Mouse (Mus musculus) forebrain, embryonic 13.5 days (tissue): ENCODE measurements at regions not wholly inside any gene's neighbourhood (a gene's known extent, or its start where the extent isn't known, plus 50 kb on each side); places are given as distances from the start of the nearest gene placed in this dataset.

Source experiments
- ATAC-seq: fragments of 200-750 bp; cut with Nextera tagmentation; 2 replicates; pipeline ENCODE4 v1.8.0; 2017
- H3K27ac ChIP-seq: fragments of 300-500 bp; sonication (generic); 2 replicates; pipeline ENCODE4 v1.5.1; 2015; ENCODE audit warnings: inconsistent platforms, mild to moderate bottlenecking, moderate library complexity
- H3K27me3 ChIP-seq: fragments of 300-500 bp; sonication (generic); 2 replicates; pipeline ENCODE4 v1.6.1; 2015; ENCODE audit warnings: mild to moderate bottlenecking, inconsistent platforms
- H3K36me3 ChIP-seq: fragments of 300-500 bp; sonication (generic); 2 replicates; pipeline ENCODE4 v1.6.1; 2015; ENCODE audit warnings: mild to moderate bottlenecking, inconsistent platforms; ENCODE audit not compliant: poor library complexity, severe bottlenecking
- H3K4me1 ChIP-seq: fragments of 300-500 bp; sonication (generic); 2 replicates; pipeline ENCODE4 v1.6.1; 2015; ENCODE audit warnings: inconsistent platforms
- H3K4me2 ChIP-seq: fragments of 300-500 bp; sonication (generic); 2 replicates; pipeline ENCODE4 v1.6.1; 2015; ENCODE audit warnings: inconsistent platforms, mild to moderate bottlenecking, moderate library complexity
- H3K4me3 ChIP-seq: fragments of 300-500 bp; sonication (generic); 2 replicates; pipeline ENCODE4 v1.5.1; 2015; ENCODE audit warnings: mild to moderate bottlenecking, inconsistent platforms
- H3K9ac ChIP-seq: fragments of 300-500 bp; sonication (generic); 2 replicates; pipeline ENCODE4 v1.6.1; 2015; ENCODE audit warnings: mild to moderate bottlenecking, inconsistent platforms
- H3K9me3 ChIP-seq: fragments of 300-500 bp; sonication (generic); replicated peaks from 2 replicates; pipeline ENCODE4 v1.6.1; 2016; ENCODE audit warnings: inconsistent platforms
- WGBS: fragments of 180-500 bp; shearing (Covaris S2); methylation state at CpG from one replicate; pipeline ENCODE4 v1.1.7; 2015; 5-methylcytosine and 5-hydroxymethylcytosine counted together

GRCm38 (mm10) chr14:85480216-85480615 is 1036.9 kb downstream of the Pcdh17 start:
- no peak for ATAC-seq

DNA sequence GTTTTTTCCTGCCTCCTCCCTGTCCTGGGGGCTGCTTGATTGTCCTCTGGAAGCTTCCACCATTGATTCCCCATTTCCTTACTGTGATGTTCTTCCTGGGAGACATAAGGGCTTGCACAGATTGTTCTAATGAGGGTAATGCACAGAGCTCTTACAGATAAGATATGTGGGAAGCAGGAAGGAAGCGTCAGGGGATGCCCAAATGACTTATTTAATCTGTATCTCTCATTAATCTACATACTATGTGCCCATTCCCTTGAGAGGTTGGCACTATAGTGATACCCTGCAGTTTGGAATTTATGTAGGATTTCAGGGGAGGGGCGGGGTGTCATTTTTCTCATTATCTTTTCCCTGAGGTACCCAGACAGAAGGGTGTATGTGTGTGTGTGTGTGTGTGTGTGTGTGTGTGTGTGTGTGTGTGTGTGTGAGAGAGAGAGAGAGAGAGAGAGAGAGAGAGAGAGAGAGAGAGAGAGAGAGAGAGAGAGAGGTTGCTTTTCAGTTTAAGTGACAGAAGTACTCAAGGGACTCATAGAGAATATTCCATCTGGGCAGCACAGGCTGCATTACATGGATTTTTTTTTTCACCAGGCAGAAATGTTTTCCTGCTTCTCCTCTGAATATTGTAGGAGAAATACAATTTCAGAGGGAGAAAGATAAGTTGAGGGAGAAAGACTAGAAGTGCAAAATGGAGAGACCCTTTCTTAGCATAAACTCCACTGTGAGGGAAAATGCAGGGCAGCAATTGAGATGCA is 1064.2 kb downstream of the Pcdh17 start:
- Histone ChIP-seq H3K9ac (no peak overlapping the region), H3K9me3 (no peaks in the 10 kb centered on the region), H3K27ac (no peak overlapping the region), H3K4me2 (no peak overlapping the region), H3K36me3 (no peaks in the 10 kb centered on the region), H3K4me1 (peaks cover 10% of the 10 kb centered on the region; the same call in 1 of the 2 replicates), H3K4me3 (no peak overlapping the region), H3K27me3 (no peaks in the 10 kb centered on the region)
- 54% methylated on average over 2 of the region's 2 CpGs for WGBS
- 0 out of 2 replicates have a peak, but pooled peaks have one; percentile 14 for ATAC-seq

More at GRCm38 (mm10) chr14:85480216-85480615, 1036.9 kb downstream of the Pcdh17 start:
- no peaks in the 10 kb centered on the region for H3K27me3 ChIP-seq
- H3K36me3 ChIP-seq: no peaks in the 10 kb centered on the region
- no peaks in the 10 kb centered on the region for H3K4me1 ChIP-seq
- 89% methylated on average over 1 of the region's 1 CpGs for WGBS
- H3K4me2 ChIP-seq: no peak overlapping the region
- no peak overlapping the region for H3K4me3 ChIP-seq
- no peak overlapping the region for H3K27ac ChIP-seq
- no peaks in the 10 kb centered on the region for H3K9me3 ChIP-seq
- H3K9ac ChIP-seq: no peak overlapping the region

GRCm38 (mm10) chr14:85508527-85508926 is 1065.2 kb downstream of the Pcdh17 start:
- Histone ChIP-seq H3K9ac (no peak overlapping the region), H3K4me2 (no peak overlapping the region), H3K36me3 (no peaks in the 10 kb centered on the region), H3K4me1 (peaks cover 10% of the 10 kb centered on the region; the same call in 1 of the 2 replicates), H3K27me3 (no peaks in the 10 kb centered on the region), H3K4me3 (no peak overlapping the region), H3K9me3 (no peaks in the 10 kb centered on the region), H3K27ac (no peak overlapping the region)
- 3% methylated on average over 3 of the region's 3 CpGs for WGBS
- peak; percentile 95 for ATAC-seq
